Mouse (Mus musculus) heart, embryonic 12.5 days (tissue): ENCODE data around the gene Ripk1. TPM values are rescaled to one million over a fixed set of nuclear protein-coding genes. Genes with fewer than 3 reads are reported as not detected.

Source experiments
- ATAC-seq: fragments of 200-750 bp; cut with Nextera tagmentation; 2 replicates; pipeline ENCODE4 v1.8.0; 2017; ENCODE audit warnings: moderate TSS enrichment, moderate library complexity; ENCODE audit not compliant: insufficient number of reproducible peaks, low FRiP score
- H3K27ac ChIP-seq: fragments of 300-500 bp; sonication (generic); 2 replicates; pipeline ENCODE4 v1.5.1; 2016; ENCODE audit warnings: mild to moderate bottlenecking, moderate library complexity; ENCODE audit not compliant: poor library complexity, severe bottlenecking
- H3K27me3 ChIP-seq: fragments of 300-500 bp; sonication (generic); replicated peaks from 2 replicates; pipeline ENCODE4 v1.6.1; 2016; ENCODE audit warnings: mild to moderate bottlenecking, moderate library complexity
- H3K36me3 ChIP-seq: fragments of 300-500 bp; sonication (generic); 2 replicates; pipeline ENCODE4 v1.6.1; 2016; ENCODE audit warnings: mild to moderate bottlenecking, moderate library complexity
- H3K4me1 ChIP-seq: fragments of 300-500 bp; sonication (generic); replicated peaks from 2 replicates; pipeline ENCODE4 v1.6.1; 2016; ENCODE audit warnings: mild to moderate bottlenecking
- H3K4me2 ChIP-seq: fragments of 300-500 bp; sonication (generic); 2 replicates; pipeline ENCODE4 v1.6.1; 2016; ENCODE audit warnings: mild to moderate bottlenecking, moderate library complexity
- H3K4me3 ChIP-seq: fragments of 300-500 bp; sonication (generic); 2 replicates; pipeline ENCODE4 v1.5.1; 2016; ENCODE audit warnings: mild to moderate bottlenecking
- H3K9ac ChIP-seq: fragments of 300-500 bp; sonication (generic); 2 replicates; pipeline ENCODE4 v1.6.1; 2016; ENCODE audit warnings: mild to moderate bottlenecking, moderate library complexity
- H3K9me3 ChIP-seq: fragments of 300-500 bp; sonication (generic); replicated peaks from 2 replicates; pipeline ENCODE4 v1.6.1; 2016; ENCODE audit warnings: mild to moderate bottlenecking, moderate library complexity
- WGBS: fragments of 180-500 bp; shearing (Covaris S2); methylation state at CpG from one replicate; pipeline ENCODE4 v1.1.7; 2016; 5-methylcytosine and 5-hydroxymethylcytosine counted together
- polyA plus RNA-seq: library from polyadenylated mRNA; unstranded; fragments of >200 nt; fragmentation: Nextera tagmentation; extraction: Ambion mirVana; gene quantifications from 2 replicates; pipeline ENCODE4 v1.2.1, GENCODE M21; 2016

Gene Ripk1
- polyA plus RNA-seq, 1 experiment from 2014 or later, result 12.1 TPM

GRCm38 (mm10) chr13:34038901-34039341 lies 36.8 kb downstream of the Ripk1 start:
- peak overlapping the region; percentile 44; the same call in 1 of the 2 replicates for H3K4me2 ChIP-seq
- H3K4me3 ChIP-seq, result no peak overlapping the region
- peaks cover 20% of the 10 kb centered on the region; the same call in 1 of the 2 replicates for H3K4me1 ChIP-seq
- H3K9me3 ChIP-seq, result 0 out of 2 replicates have a peak, but pooled peaks cover 2% of the 10 kb centered on the region
- H3K36me3 ChIP-seq, result peaks cover 11% of the 10 kb centered on the region
- WGBS, result 58% methylated on average over 8 of the region's 8 CpGs
- ATAC-seq, result no peak
- no peak overlapping the region for H3K27ac ChIP-seq
- H3K9ac ChIP-seq, result no peak overlapping the region
- no peaks in the 10 kb centered on the region for H3K27me3 ChIP-seq

- H3K4me3 ChIP-seq, result no peak overlapping the region
- no peaks in the 10 kb centered on the region for H3K27me3 ChIP-seq
- no peak overlapping the region for H3K4me2 ChIP-seq
- H3K27ac ChIP-seq, result no peak overlapping the region
- 89% methylated on average over 3 of the region's 3 CpGs for WGBS
- peaks cover 16% of the 10 kb centered on the region; the same call in 1 of the 2 replicates for H3K36me3 ChIP-seq
- H3K9ac ChIP-seq, result no peak overlapping the region
- H3K4me1 ChIP-seq, result peaks cover 21% of the 10 kb centered on the region; the same call in 1 of the 2 replicates
- H3K9me3 ChIP-seq, result 0 out of 2 replicates have a peak, but pooled peaks cover 2% of the 10 kb centered on the region
- ATAC-seq, result no peak
These were observed 37.9 kb downstream of the Ripk1 start for GRCm38 (mm10) chr13:34040091-34040490.

GRCm38 (mm10) chr13:34043716-34044393 lies 41.7 kb downstream of the Ripk1 start:
- no peak overlapping the region for H3K27ac ChIP-seq
- H3K36me3 ChIP-seq, result peaks cover 33% of the 10 kb centered on the region
- ATAC-seq, result no peak
- 59% methylated on average over 7 of the region's 7 CpGs for WGBS
- no peaks in the 10 kb centered on the region for H3K27me3 ChIP-seq
- peaks cover 4% of the 10 kb centered on the region; the same call in 1 of the 2 replicates for H3K4me1 ChIP-seq
- H3K9ac ChIP-seq, result no peak overlapping the region
- H3K4me2 ChIP-seq, result no peak overlapping the region
- 0 out of 2 replicates have a peak, but pooled peaks cover 2% of the 10 kb centered on the region for H3K9me3 ChIP-seq
- no peak overlapping the region for H3K4me3 ChIP-seq

GRCm38 (mm10) chr13:34045511-34046249 lies 43.5 kb downstream of the Ripk1 start:
- Histone ChIP-seq H3K9ac (no peak overlapping the region), H3K4me1 (0 out of 2 replicates have a peak, but pooled peaks cover 3% of the 10 kb centered on the region), H3K27me3 (no peaks in the 10 kb centered on the region), H3K27ac (no peak overlapping the region), H3K9me3 (no peaks in the 10 kb centered on the region), H3K4me3 (no peak overlapping the region), H3K4me2 (no peak overlapping the region), H3K36me3 (peaks cover 40% of the 10 kb centered on the region)
- no peak for ATAC-seq
- 63% methylated on average over 5 of the region's 5 CpGs for WGBS

GRCm38 (mm10) chr13:34046421-34047012 lies 44.4 kb downstream of the Ripk1 start:
- Histone ChIP-seq H3K9me3 (no peaks in the 10 kb centered on the region), H3K4me2 (no peak overlapping the region), H3K36me3 (peaks cover 44% of the 10 kb centered on the region), H3K4me3 (no peak overlapping the region), H3K27me3 (no peaks in the 10 kb centered on the region), H3K9ac (no peak overlapping the region), H3K4me1 (0 out of 2 replicates have a peak, but pooled peaks cover 3% of the 10 kb centered on the region), H3K27ac (no peak overlapping the region)
- 43% methylated on average over 11 of the region's 11 CpGs for WGBS
- ATAC-seq, result peak; percentile 69; the same call in 1 of the 2 replicates

GRCm38 (mm10) chr13:34047526-34047925 lies 45.4 kb downstream of the Ripk1 start:
- WGBS, result 83% methylated on average over 3 of the region's 3 CpGs
- Histone ChIP-seq H3K36me3 (peaks cover 46% of the 10 kb centered on the region), H3K27ac (no peak overlapping the region), H3K4me3 (no peak overlapping the region), H3K4me1 (0 out of 2 replicates have a peak, but pooled peaks cover 3% of the 10 kb centered on the region), H3K9me3 (no peaks in the 10 kb centered on the region), H3K4me2 (no peak overlapping the region), H3K9ac (no peak overlapping the region), H3K27me3 (no peaks in the 10 kb centered on the region)
- no peak for ATAC-seq

GRCm38 (mm10) chr13:34050479-34050878 lies 48.3 kb downstream of the Ripk1 start:
- no peaks in the 10 kb centered on the region for H3K27me3 ChIP-seq
- no peaks in the 10 kb centered on the region for H3K4me1 ChIP-seq
- WGBS, result 87% methylated on average over 8 of the region's 8 CpGs
- H3K9ac ChIP-seq, result no peak overlapping the region
- H3K27ac ChIP-seq, result no peak overlapping the region
- ATAC-seq, result no peak
- no peak overlapping the region for H3K4me2 ChIP-seq
- H3K4me3 ChIP-seq, result no peak overlapping the region
- no peaks in the 10 kb centered on the region for H3K9me3 ChIP-seq
- H3K36me3 ChIP-seq, result peaks cover 58% of the 10 kb centered on the region

GRCm38 (mm10) chr13:34051692-34052091 lies 49.5 kb downstream of the Ripk1 start:
- Histone ChIP-seq H3K4me1 (no peaks in the 10 kb centered on the region), H3K9me3 (no peaks in the 10 kb centered on the region), H3K4me3 (no peak overlapping the region), H3K4me2 (no peak overlapping the region), H3K27ac (no peak overlapping the region), H3K36me3 (peaks cover 66% of the 10 kb centered on the region), H3K9ac (no peak overlapping the region), H3K27me3 (no peaks in the 10 kb centered on the region)
- 94% methylated on average over 3 of the region's 3 CpGs for WGBS
- no peak for ATAC-seq

GRCm38 (mm10) chr13:34053673-34054282 lies 51.6 kb downstream of the Ripk1 start:
- Histone ChIP-seq H3K4me2 (no peak overlapping the region), H3K4me3 (no peak overlapping the region), H3K36me3 (peaks cover 68% of the 10 kb centered on the region), H3K9me3 (no peaks in the 10 kb centered on the region), H3K27ac (no peak overlapping the region), H3K9ac (no peak overlapping the region), H3K4me1 (no peaks in the 10 kb centered on the region), H3K27me3 (no peaks in the 10 kb centered on the region)
- no peak for ATAC-seq
- WGBS, result 71% methylated on average over 13 of the region's 13 CpGs

- H3K4me3 ChIP-seq, result no peak overlapping the region
- no peak overlapping the region for H3K4me2 ChIP-seq
- no peak overlapping the region for H3K27ac ChIP-seq
- no peaks in the 10 kb centered on the region for H3K9me3 ChIP-seq
- H3K4me1 ChIP-seq, result no peaks in the 10 kb centered on the region
- no peak overlapping the region for H3K9ac ChIP-seq
- H3K36me3 ChIP-seq, result peaks cover 67% of the 10 kb centered on the region
- H3K27me3 ChIP-seq, result no peaks in the 10 kb centered on the region
- 62% methylated on average over 4 of the region's 4 CpGs for WGBS
- 0 out of 2 replicates have a peak, but pooled peaks have one; percentile 22 for ATAC-seq
These were observed 52.2 kb downstream of the Ripk1 start for GRCm38 (mm10) chr13:34054391-34054790.
